Mouse (Mus musculus): ENCODE measurements around the gene Cfap52.

GRCm38 (mm10) chr11:67923720-67924119 is 41.7 kb downstream of the Cfap52 start:
- TF ChIP-seq GATA1 (IDR thresholded peaks at IDR 0.05; ENCODE audit: low read length) (no peak), TAL1 (IDR thresholded peaks at IDR 0.05; ENCODE audit: low read length) (no peak)
